Mouse (Mus musculus) thymus, adult 2 months (tissue): ENCODE data around the gene Hilpda.

ENCODE experiments used
- CTCF ChIP-seq: fragments of 200-500 bp; IDR thresholded peaks from 2 replicates; pipeline ENCODE4 v1.5.1; 2012; ENCODE audit warnings: mild to moderate bottlenecking, control low read depth, low read length, moderate library complexity, borderline replicate concordance; ENCODE audit not compliant: control insufficient read depth, poor library complexity, insufficient read depth; ENCODE audit errors: extremely low read depth
- POLR2A ChIP-seq: fragments of 200-500 bp; IDR thresholded peaks from 2 replicates; pipeline ENCODE4 v1.6.1; 2012; ENCODE audit warnings: mild to moderate bottlenecking, low read length, control low read depth, moderate library complexity; ENCODE audit not compliant: control insufficient read depth, poor library complexity, insufficient read depth; ENCODE audit errors: extremely low read depth

- TF ChIP-seq CTCF, result no peak
- TF ChIP-seq POLR2A, result no peak
Observed at GRCm38 (mm10) chr6:29287944-29288343, 15.7 kb downstream of the Hilpda start.
